Mouse (Mus musculus): ENCODE results near the gene Tfcp2.
"Not testable (repeated sequence)": the region's sequence is repeated elsewhere in the genome, so short reads cannot be mapped to it uniquely, and the experiment has no call there.

DNA sequence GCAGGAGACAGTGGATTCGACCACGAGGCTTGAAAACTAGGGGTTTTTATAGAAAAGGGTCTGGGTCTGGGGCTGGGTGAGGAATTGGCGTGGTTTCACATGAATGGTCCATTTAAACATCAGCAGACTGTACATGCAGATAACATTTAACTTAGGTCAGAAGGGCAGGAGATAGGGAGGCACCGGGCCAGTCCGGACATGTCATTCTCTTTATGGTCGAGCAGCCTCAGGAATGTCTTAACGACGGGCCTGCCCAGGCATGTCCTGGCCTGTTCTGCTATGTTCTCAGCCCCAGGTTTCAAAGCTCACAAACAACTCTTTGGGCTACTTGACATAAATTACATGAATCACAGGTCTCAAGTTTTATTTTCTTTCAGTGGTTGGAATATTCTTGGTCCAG is 52.3 kb downstream of the Tfcp2 start:
- not testable (repeated sequence) for TF ChIP-seq TAL1 (IDR thresholded peaks at IDR 0.05; ENCODE audit: low read length); POLR2AphosphoS5 (IDR thresholded peaks at IDR 0.05; ENCODE audit: borderline replicate concordance, low read depth, low read length); CTCF (IDR thresholded peaks at IDR 0.05 in 2 of 3, conservative IDR thresholded peaks at IDR 0.05 in 1 of 3; ENCODE audit: control insufficient read depth in 1 of 3, insufficient read depth in 1 of 3, low read depth in 2 of 3, low read length in 3 of 3, poor library complexity in 1 of 3, severe bottlenecking in 1 of 3); GATA1 (IDR thresholded peaks at IDR 0.05; ENCODE audit: low read depth, low read length); MAX (IDR thresholded peaks at IDR 0.05; ENCODE audit: low read length); USF1 (IDR thresholded peaks at IDR 0.05; ENCODE audit: low read depth, low read length); BHLHE40 (IDR thresholded peaks at IDR 0.05; ENCODE audit: borderline replicate concordance, low read depth, low read length); POLR2A (IDR thresholded peaks at IDR 0.05; ENCODE audit: control insufficient read depth in 1 of 2, insufficient read depth in 1 of 2, low read depth in 1 of 2, low read length in 2 of 2, poor library complexity in 1 of 2); NELFE (IDR thresholded peaks at IDR 0.05; ENCODE audit: low read depth, low read length); ZKSCAN1 (IDR thresholded peaks at IDR 0.05; ENCODE audit: low read depth, low read length); EP300 (IDR thresholded peaks at IDR 0.05; ENCODE audit: low read depth in 1 of 2, low read length in 2 of 2)
